Mouse (Mus musculus) stomach, embryonic 15.5 days (tissue): ENCODE measurements around the gene Mkln1. TPM values are rescaled to one million over a fixed set of nuclear protein-coding genes. Genes with fewer than 3 reads are reported as not detected.
A peak's percentile ranks its signal among the peaks of the same experiment; 100 is the strongest.

Source experiments
- ATAC-seq: fragments of 200-750 bp; cut with Nextera tagmentation; 2 replicates; pipeline ENCODE4 v1.8.0; 2017; ENCODE audit warnings: low read depth, moderate number of reproducible peaks, moderate TSS enrichment; ENCODE audit not compliant: insufficient read depth, low FRiP score
- H3K27ac ChIP-seq: fragments of 300-500 bp; sonication (generic); 2 replicates; pipeline ENCODE4 v1.5.1; 2015; ENCODE audit warnings: mild to moderate bottlenecking, inconsistent platforms
- H3K27me3 ChIP-seq: fragments of 300-500 bp; sonication (generic); replicated peaks from 2 replicates; pipeline ENCODE4 v1.6.1; 2015; ENCODE audit warnings: inconsistent platforms
- H3K36me3 ChIP-seq: fragments of 300-500 bp; sonication (generic); 2 replicates; pipeline ENCODE4 v1.6.1; 2015; ENCODE audit warnings: inconsistent platforms
- H3K4me1 ChIP-seq: fragments of 300-500 bp; sonication (generic); 2 replicates; pipeline ENCODE4 v1.6.1; 2015; ENCODE audit warnings: inconsistent platforms
- H3K4me2 ChIP-seq: fragments of 300-500 bp; sonication (generic); 2 replicates; pipeline ENCODE4 v1.6.1; 2015; ENCODE audit warnings: mild to moderate bottlenecking, inconsistent platforms
- H3K4me3 ChIP-seq: fragments of 300-500 bp; sonication (generic); replicated peaks from 2 replicates; pipeline ENCODE4 v1.5.1; 2015; ENCODE audit warnings: inconsistent platforms
- H3K9ac ChIP-seq: fragments of 300-500 bp; sonication (generic); 2 replicates; pipeline ENCODE4 v1.6.1; 2015; ENCODE audit warnings: inconsistent platforms
- H3K9me3 ChIP-seq: fragments of 300-500 bp; sonication (generic); 2 replicates; pipeline ENCODE4 v1.6.1; 2016; ENCODE audit warnings: inconsistent platforms
- WGBS: fragments of 180-500 bp; shearing (Covaris S2); methylation state at CpG from one replicate; pipeline ENCODE4 v1.1.7; 2015; 5-methylcytosine and 5-hydroxymethylcytosine counted together
- polyA plus RNA-seq: library from polyadenylated mRNA; unstranded; fragments of >200 nt; fragmentation: Nextera tagmentation; extraction: Ambion mirVana; gene quantifications from 2 replicates; pipeline ENCODE4 v1.2.1, GENCODE M21; 2015

The Mkln1 gene
- polyA plus RNA-seq, 1 experiment from 2014 or later, result 165 TPM

DNA sequence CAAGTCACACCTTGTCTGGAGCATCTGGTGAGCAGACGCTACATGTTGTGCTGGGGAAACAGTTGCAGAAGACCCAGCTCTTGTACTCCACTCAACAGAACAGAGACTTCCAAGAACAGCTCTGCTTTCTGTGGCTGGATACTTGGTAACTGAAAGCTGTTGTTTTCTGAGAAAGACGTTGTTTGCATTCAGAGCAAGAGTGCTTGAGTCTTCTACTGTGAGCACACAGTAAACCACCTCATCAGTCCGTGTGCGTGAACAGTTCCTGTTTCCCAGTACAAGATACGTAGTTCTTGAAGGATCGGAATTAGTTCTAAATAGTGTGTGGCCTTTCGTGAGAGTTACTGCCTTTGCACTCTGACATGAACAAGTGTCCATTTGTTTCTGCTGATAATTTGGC lies 91.4 kb downstream of the Mkln1 start:
- Histone ChIP-seq H3K4me3 (no peak overlapping the region), H3K9me3 (no peaks in the 10 kb centered on the region), H3K4me1 (no peaks in the 10 kb centered on the region), H3K27ac (no peak overlapping the region), H3K9ac (no peak overlapping the region), H3K27me3 (no peaks in the 10 kb centered on the region), H3K36me3 (peaks cover 8% of the 10 kb centered on the region), H3K4me2 (no peak overlapping the region)
- WGBS, result 95% methylated on average over 7 of the region's 7 CpGs
- ATAC-seq, result no peak

DNA sequence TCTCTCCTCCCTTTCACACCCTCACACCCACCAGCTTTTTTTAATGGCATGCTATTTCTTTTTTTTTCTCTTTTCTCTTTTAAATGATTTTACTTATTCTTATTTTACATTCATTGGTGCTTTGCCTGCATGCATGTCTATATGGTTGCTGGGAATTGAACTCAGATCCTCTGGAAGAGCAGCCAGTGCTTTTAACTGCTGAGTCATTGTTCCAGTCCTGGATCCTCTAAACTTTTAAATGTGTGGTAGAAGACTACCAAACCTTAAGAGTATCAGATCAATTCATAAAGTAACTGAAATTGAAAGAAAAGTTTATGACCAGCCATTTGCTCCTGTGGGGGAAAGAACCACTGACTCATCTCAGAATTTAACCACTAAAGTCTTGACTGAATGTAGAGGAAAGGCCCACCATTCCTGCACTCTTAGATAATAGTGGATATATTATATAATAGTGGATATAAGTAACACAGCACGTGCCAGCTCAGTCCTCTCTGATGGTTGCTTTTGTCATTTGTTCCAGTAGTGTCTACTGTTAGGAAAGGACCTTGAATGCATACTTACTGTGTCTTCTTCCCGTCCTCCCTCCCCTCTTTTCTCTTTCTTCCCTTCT lies 96.7 kb downstream of the Mkln1 start:
- Histone ChIP-seq H3K27me3 (no peaks in the 10 kb centered on the region), H3K9ac (no peak overlapping the region), H3K27ac (no peak overlapping the region), H3K4me1 (no peaks in the 10 kb centered on the region), H3K4me3 (no peak overlapping the region), H3K9me3 (no peaks in the 10 kb centered on the region), H3K4me2 (no peak overlapping the region), H3K36me3 (peaks cover 10% of the 10 kb centered on the region)
- 81% methylated on average over 2 of the region's 2 CpGs for WGBS
- no peak for ATAC-seq

DNA sequence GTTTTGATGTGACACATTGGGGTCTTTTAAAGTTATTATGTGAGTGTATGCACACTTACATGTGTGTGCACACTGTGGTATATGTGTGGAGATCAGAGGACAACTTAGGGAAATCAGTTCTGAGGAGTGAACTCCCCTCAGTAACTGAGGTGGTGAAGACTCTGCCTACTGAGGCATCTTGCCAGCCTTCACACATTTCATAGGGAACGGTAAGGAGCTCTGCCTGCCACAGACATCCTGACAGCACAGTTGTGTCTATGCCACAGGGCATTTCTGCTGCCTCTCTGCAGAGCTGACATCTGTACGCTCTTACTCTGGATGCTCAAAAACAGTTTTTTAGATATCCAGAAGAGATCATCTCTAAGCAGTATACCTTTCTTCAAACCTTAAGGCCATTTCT lies 97.7 kb downstream of the Mkln1 start:
- Histone ChIP-seq H3K4me3 (no peak overlapping the region), H3K27me3 (no peaks in the 10 kb centered on the region), H3K36me3 (peaks cover 10% of the 10 kb centered on the region), H3K9ac (no peak overlapping the region), H3K4me2 (no peak overlapping the region), H3K4me1 (no peaks in the 10 kb centered on the region), H3K9me3 (no peaks in the 10 kb centered on the region), H3K27ac (no peak overlapping the region)
- no peak for ATAC-seq
- 93% methylated on average over 2 of the region's 2 CpGs for WGBS

DNA sequence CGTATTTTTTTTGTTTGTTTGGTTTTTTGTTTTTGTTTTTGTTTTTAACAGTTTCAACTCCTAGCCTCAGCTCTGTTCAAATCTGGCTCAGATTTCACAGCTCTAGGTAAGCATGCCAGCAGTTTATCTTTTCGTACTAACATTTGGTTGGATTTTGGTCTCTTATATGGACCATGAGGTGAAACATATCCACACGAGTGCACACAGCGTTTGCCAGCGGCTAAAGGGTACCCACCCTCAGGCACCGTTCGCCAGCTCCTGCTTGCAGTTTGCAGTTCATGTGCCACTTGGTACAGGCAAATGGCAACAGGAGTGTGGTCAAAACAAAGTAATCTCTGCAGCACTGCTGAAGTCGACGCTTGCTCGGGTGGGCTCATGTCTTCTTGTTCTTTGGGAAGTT lies 101.3 kb downstream of the Mkln1 start:
- H3K27me3 ChIP-seq, result no peaks in the 10 kb centered on the region

DNA sequence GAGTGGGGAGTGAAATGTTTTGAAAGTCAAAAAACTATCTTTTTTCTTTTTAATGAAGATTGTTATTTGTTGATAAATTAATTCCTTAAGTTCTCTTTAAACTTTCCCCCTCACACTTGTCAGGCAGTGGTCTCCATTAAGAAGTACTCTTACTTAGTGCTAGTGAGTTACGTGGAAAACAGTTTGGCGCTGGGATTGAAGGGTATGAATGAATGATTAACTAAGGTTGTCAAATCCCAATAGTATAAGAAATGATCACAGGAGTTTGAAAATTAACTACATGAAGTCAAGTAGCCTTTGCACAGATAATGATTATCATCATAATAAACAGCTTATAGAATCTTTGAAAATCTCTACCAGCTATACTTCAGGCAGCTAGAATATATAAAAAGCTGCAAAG lies 101.7 kb downstream of the Mkln1 start:
- 74% methylated on average over 2 of the region's 2 CpGs for WGBS
- ATAC-seq, result no peak
- Histone ChIP-seq H3K36me3 (peaks cover 11% of the 10 kb centered on the region; the same call in 1 of the 2 replicates), H3K4me2 (no peak overlapping the region), H3K9ac (no peak overlapping the region), H3K4me1 (no peaks in the 10 kb centered on the region), H3K9me3 (no peaks in the 10 kb centered on the region), H3K27me3 (no peaks in the 10 kb centered on the region), H3K4me3 (no peak overlapping the region), H3K27ac (no peak overlapping the region)

More for the DNA sequence above, 101.3 kb downstream of the Mkln1 start:
- Histone ChIP-seq H3K9me3 (no peaks in the 10 kb centered on the region), H3K4me1 (no peaks in the 10 kb centered on the region), H3K36me3 (peaks cover 11% of the 10 kb centered on the region; the same call in 1 of the 2 replicates), H3K27ac (no peak overlapping the region), H3K4me2 (no peak overlapping the region), H3K4me3 (no peak overlapping the region), H3K9ac (no peak overlapping the region)
- no peak for ATAC-seq
- WGBS, result 90% methylated on average over 10 of the region's 10 CpGs

DNA sequence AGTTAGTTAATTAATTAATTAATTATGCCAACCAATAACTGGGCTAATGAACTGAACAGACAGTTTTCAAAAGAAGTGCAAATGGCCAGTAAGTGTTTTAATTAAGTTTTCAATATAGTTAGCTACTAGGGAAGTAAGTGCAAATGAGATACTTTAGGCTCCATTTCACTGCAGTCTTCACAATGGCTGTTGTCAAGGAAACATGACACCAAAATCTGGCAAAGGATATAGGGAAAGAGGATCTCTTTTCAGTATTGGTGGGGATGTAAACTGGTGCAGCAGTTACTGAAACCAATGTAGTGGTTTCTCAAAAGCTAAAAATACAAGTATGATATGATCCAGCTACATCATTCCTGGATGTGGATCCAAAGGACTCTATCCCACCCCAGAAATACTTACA lies 102.2 kb downstream of the Mkln1 start:
- Histone ChIP-seq H3K4me1 (no peaks in the 10 kb centered on the region), H3K36me3 (peaks cover 11% of the 10 kb centered on the region; the same call in 1 of the 2 replicates), H3K27me3 (no peaks in the 10 kb centered on the region), H3K4me2 (no peak overlapping the region), H3K27ac (no peak overlapping the region), H3K4me3 (no peak overlapping the region), H3K9me3 (no peaks in the 10 kb centered on the region), H3K9ac (no peak overlapping the region)
- no peak for ATAC-seq

DNA sequence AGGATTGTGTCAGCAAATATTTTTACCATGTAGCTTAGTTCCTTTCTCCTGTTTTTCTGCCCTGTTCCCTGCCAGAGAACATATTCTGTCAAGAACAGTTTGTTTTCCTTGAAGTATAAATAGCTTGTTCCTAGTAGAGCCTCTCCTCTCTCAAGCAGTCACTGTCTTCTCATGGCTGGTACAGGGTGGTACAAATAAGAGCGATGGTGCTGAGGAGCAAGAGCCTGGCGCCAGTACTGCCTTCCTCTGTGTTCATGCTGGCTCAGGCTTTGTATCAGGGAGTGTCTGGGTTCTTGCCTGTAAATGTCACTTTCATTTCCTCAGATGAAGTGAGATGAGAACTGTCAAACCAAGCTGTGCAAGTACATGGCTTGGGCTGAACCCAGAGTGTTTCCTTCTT lies 104.1 kb downstream of the Mkln1 start:
- H3K27ac ChIP-seq, result no peak overlapping the region
- H3K9ac ChIP-seq, result no peak overlapping the region
- no peak overlapping the region for H3K4me3 ChIP-seq
- no peaks in the 10 kb centered on the region for H3K4me1 ChIP-seq
- 0 out of 2 replicates have a peak, but pooled peaks cover 8% of the 10 kb centered on the region for H3K36me3 ChIP-seq
- no peak for ATAC-seq
- WGBS, result 92% methylated on average over 2 of the region's 2 CpGs
- H3K9me3 ChIP-seq, result no peaks in the 10 kb centered on the region
- H3K27me3 ChIP-seq, result no peaks in the 10 kb centered on the region
- no peak overlapping the region for H3K4me2 ChIP-seq

DNA sequence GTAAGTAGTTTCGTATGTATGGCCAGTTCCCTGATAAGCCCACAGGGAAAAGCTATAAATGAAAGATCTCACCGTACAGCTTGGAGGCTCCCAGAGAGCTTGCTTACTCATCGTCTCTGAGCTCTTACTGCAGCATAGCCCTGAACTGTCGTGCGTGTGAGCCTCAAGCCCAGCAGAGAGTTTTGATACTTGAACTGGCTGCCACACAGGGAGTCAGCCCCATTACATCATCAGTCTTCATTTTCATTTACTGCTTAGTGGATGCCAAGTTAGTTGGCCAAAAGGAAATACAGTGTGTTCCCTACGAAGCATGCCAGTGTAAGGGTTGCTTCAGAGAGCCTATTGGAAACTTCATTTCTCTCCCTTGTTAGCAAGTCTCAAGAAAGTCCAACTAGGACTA lies 115.2 kb downstream of the Mkln1 start:
- no peak for ATAC-seq
- peaks cover 3% of the 10 kb centered on the region; the same call in 1 of the 2 replicates for H3K4me1 ChIP-seq
- H3K9me3 ChIP-seq, result no peaks in the 10 kb centered on the region
- H3K4me3 ChIP-seq, result no peak overlapping the region
- no peak overlapping the region for H3K4me2 ChIP-seq
- H3K27me3 ChIP-seq, result no peaks in the 10 kb centered on the region
- no peak overlapping the region for H3K27ac ChIP-seq
- H3K9ac ChIP-seq, result no peak overlapping the region
- 72% methylated on average over 6 of the region's 6 CpGs for WGBS
- H3K36me3 ChIP-seq, result no peaks in the 10 kb centered on the region

DNA sequence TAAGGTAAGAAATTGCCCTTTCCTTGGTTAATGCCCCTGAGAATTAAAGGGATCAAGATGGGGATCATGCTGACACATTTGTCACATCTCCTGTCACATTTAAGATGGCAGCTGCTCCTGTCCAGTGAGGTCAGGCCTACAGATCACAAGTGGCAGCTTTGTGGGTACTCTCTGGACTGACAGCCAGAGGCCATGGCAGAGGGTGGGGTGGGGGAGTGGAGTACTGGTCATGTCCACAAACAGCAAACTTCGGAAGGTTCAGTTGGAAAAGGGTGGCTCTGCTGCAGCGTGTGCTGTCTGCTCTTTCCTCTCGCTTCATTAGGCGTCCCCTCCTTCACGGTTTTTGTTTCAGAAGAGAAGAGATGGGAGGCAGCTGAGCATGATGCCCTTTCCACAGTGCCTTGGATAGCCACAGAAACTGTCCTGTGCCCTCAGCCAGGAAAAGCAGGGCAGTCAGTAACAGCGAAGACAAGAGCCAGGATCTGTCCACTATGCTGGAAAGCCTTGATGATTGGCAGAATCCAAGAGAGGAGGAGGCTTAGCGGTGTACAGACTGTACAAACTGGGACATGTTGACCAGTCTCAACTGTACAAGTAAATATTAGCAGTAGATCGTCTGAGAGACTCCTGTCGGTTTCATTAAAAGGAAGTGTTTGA lies 119.3 kb downstream of the Mkln1 start:
- peak; percentile 61 for ATAC-seq
- H3K4me3 ChIP-seq, result no peak overlapping the region
- no peaks in the 10 kb centered on the region for H3K9me3 ChIP-seq
- WGBS, result 60% methylated on average over 9 of the region's 9 CpGs
- no peaks in the 10 kb centered on the region for H3K36me3 ChIP-seq
- peak overlapping the region; percentile 23; the same call in 1 of the 2 replicates for H3K27ac ChIP-seq
- no peak overlapping the region for H3K9ac ChIP-seq
- H3K4me1 ChIP-seq, result peaks cover 3% of the 10 kb centered on the region; the same call in 1 of the 2 replicates
- H3K27me3 ChIP-seq, result no peaks in the 10 kb centered on the region
- H3K4me2 ChIP-seq, result no peak overlapping the region

DNA sequence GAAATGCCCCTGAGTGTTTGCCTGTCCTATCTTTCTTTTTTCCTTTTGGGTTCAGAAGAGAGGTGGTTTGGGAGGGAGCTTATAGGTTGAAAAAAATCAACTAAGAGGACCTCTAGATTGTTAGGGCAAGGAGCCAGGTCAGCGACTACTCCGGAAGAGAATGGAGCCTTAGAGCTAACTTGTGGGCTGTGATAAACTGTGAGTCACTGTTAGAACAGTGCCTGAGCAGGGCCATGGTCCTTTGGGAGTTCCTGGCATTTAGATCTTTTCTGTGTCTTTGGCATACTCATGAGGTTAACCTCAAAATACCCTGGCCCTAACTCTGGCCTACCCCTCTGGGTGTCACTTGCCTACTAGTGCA lies 119.8 kb downstream of the Mkln1 start:
- Histone ChIP-seq H3K4me2 (no peak overlapping the region), H3K9ac (no peak overlapping the region), H3K36me3 (no peaks in the 10 kb centered on the region), H3K9me3 (no peaks in the 10 kb centered on the region), H3K27ac (peak overlapping the region; percentile 23; the same call in 1 of the 2 replicates), H3K4me3 (no peak overlapping the region), H3K27me3 (no peaks in the 10 kb centered on the region), H3K4me1 (peaks cover 3% of the 10 kb centered on the region; the same call in 1 of the 2 replicates)
- peak; percentile 59 for ATAC-seq
- WGBS, result 60% methylated on average over 2 of the region's 2 CpGs

DNA sequence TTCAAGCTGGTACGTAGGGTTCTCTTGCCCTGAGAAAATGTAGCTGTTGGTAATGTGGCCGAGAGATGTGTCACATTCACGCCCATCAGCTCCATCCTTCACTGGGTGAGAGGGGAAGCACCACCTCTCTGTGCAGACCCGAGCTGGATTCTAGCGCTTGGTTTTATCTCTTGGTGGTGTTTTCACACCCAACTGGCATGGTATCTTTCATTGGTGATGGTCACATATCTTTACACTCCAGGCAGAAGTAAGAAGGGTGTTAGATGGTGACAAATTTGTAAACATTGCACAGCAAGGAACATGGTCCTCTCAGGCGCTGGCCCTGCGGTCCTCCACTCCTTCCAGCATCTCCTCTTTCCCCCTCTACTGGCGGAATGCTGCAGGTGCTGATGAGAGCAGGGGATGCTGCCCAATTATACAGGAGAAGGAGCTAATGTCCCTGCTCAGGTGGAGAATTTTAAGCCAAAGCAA lies 120.5 kb downstream of the Mkln1 start:
- Histone ChIP-seq H3K4me3 (no peak overlapping the region), H3K27me3 (no peaks in the 10 kb centered on the region), H3K4me2 (no peak overlapping the region), H3K36me3 (no peaks in the 10 kb centered on the region), H3K4me1 (peaks cover 3% of the 10 kb centered on the region; the same call in 1 of the 2 replicates), H3K9ac (no peak overlapping the region), H3K27ac (no peak overlapping the region), H3K9me3 (no peaks in the 10 kb centered on the region)
- WGBS, result 58% methylated on average over 8 of the region's 8 CpGs
- no peak for ATAC-seq

DNA sequence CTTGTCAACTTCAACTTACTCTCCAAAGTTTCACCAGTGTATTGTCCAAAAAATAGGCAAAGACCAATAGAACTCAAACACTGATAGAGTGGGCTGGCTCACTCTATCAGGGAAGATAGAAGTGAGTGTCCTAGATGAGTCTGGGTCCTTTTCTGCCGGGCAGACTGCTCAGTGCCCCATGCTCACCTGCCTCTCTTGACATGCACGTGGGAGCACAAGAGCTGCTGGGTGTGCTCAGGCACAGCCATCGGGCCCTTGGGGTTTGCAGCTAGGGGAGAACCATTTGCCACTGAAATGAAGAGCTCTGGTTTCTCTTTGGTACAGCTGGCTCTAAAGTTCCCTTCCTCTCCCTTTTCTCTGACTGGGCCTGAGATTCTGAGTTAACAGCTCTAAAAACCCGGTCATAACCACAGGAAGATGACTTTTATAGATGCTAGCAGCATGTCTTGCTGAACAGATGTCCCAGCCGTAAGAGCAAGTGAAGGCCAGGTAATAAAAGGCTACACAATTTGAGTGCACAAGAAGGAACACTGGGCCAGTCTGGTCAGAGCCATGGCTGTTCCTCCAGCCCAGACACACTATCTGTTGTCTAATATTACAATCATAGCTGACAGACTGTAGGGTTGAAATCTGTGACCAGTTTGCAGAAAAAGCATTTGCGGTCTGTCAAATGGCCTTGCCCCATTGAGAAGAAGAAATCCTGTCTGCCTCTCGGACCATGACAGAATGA lies 122.1 kb downstream of the Mkln1 start:
- no peak overlapping the region for H3K27ac ChIP-seq
- no peaks in the 10 kb centered on the region for H3K9me3 ChIP-seq
- H3K9ac ChIP-seq, result no peak overlapping the region
- H3K4me2 ChIP-seq, result no peak overlapping the region
- H3K36me3 ChIP-seq, result no peaks in the 10 kb centered on the region
- no peak for ATAC-seq
- no peaks in the 10 kb centered on the region for H3K27me3 ChIP-seq
- no peak overlapping the region for H3K4me3 ChIP-seq
- WGBS, result 77% methylated on average over 7 of the region's 7 CpGs
- H3K4me1 ChIP-seq, result peaks cover 3% of the 10 kb centered on the region; the same call in 1 of the 2 replicates
